11 mouse cellular contexts compared by ENCODE assay signal in genomic region chr4:44558564-44558955, GRCm38 (mm10).
DNase-seq lines count a peak whose midpoint lies in the region; ATAC-seq lines count a peak whose summit lies in the region.
"Had no signal": no experiment of that assay in that cellular context is flagged by ENCODE, and none has a peak within 500 bp of the region (broad histone marks: within the 10 kb centered on the region; RNA-seq: fewer than 3 reads in every experiment).

No protein-coding gene starts in this region.

- no peak overlapping the region for H3K9ac ChIP-seq in heart, embryonic 15.5 days
- H3K9ac ChIP-seq in embryonic facial prominence, embryonic 13.5 days, result peak overlapping the region; percentile 80
- H3K9ac ChIP-seq in hindbrain, embryonic 16.5 days (ENCODE audit: low read depth, low read length), result peak overlapping the region; percentile 68
- peak overlapping the region; percentile 65; the same call in 1 of the 2 replicates for H3K9ac ChIP-seq in midbrain, embryonic 16.5 days (ENCODE audit: low read depth, low read length)

- H3K4me2 ChIP-seq in heart, embryonic 15.5 days, result peak overlapping the region; percentile 90
- peak overlapping the region; percentile 94 for H3K4me2 ChIP-seq in embryonic facial prominence, embryonic 13.5 days
- H3K4me2 ChIP-seq in hindbrain, embryonic 16.5 days (ENCODE audit: low read length), result peak overlapping the region; percentile 72
- H3K4me2 ChIP-seq in midbrain, embryonic 16.5 days (ENCODE audit: low read length), result peak overlapping the region; percentile 60

- WGBS in heart, embryonic 15.5 days, result 10% methylated on average over 7 of the region's 7 CpGs
- WGBS in embryonic facial prominence, embryonic 13.5 days, result 9% methylated on average over 7 of the region's 7 CpGs
- 4% methylated on average over 7 of the region's 7 CpGs for WGBS in hindbrain, embryonic 16.5 days
- whole genome bisulfite sequencing in midbrain, embryonic 16.5 days, result 3% methylated on average over 7 of the region's 7 CpGs

- H3K27ac ChIP-seq in heart, embryonic 15.5 days, result no peak overlapping the region
- H3K27ac ChIP-seq in embryonic facial prominence, embryonic 13.5 days, result no peak overlapping the region
- peak overlapping the region; percentile 74 for H3K27ac ChIP-seq in hindbrain, embryonic 16.5 days (ENCODE audit: low read depth, low read length)
- peak overlapping the region; percentile 62 for H3K27ac ChIP-seq in midbrain, embryonic 16.5 days (ENCODE audit: low read length)
- H3K27ac ChIP-seq: left cerebral cortex, adult 2 months had no signal

- intact Hi-C loops in left cerebral cortex, postnatal 25 days (cut with DNase I), result no loop called here

- no peaks in the 10 kb centered on the region for H3K9me3 ChIP-seq in heart, embryonic 15.5 days (replicated peaks)
- no peaks in the 10 kb centered on the region for H3K9me3 ChIP-seq in embryonic facial prominence, embryonic 13.5 days
- H3K9me3 ChIP-seq in hindbrain, embryonic 16.5 days (ENCODE audit: control insufficient read depth, low read length), result no peaks in the 10 kb centered on the region
- no peaks in the 10 kb centered on the region for H3K9me3 ChIP-seq in midbrain, embryonic 16.5 days (replicated peaks; ENCODE audit: control insufficient read depth, low read length, poor library complexity, severe bottlenecking)

- DNase-seq in heart, adult 8-10 months (ENCODE audit: low spot score), result no peak
- DNase-seq in adrenal gland, adult 8-10 months, result no peak
- DNase-seq in left cerebral cortex, postnatal 25 days (ENCODE audit: low spot score in 2 of 2), result no peak
- no peak for DNase-seq in Muller cell, postnatal 12 days (ENCODE audit: inconsistent ontology term)

- peaks cover 44% of the 10 kb centered on the region for H3K27me3 ChIP-seq in heart, embryonic 15.5 days
- H3K27me3 ChIP-seq in embryonic facial prominence, embryonic 13.5 days, result peaks cover 42% of the 10 kb centered on the region
- peaks cover 1% of the 10 kb centered on the region; the same call in 1 of the 2 replicates for H3K27me3 ChIP-seq in hindbrain, embryonic 16.5 days (replicated peaks; ENCODE audit: control insufficient read depth, insufficient read depth, low read length)
- H3K27me3 ChIP-seq in midbrain, embryonic 16.5 days (ENCODE audit: control insufficient read depth, insufficient read depth, low read depth, low read length), result peaks cover 5% of the 10 kb centered on the region; the same call in 1 of the 2 replicates

- no peak for ATAC-seq in heart, embryonic 15.5 days (replicated peaks; ENCODE audit: insufficient number of reproducible peaks, insufficient read depth, low FRiP score, low read depth)
- no peak for ATAC-seq in embryonic facial prominence, embryonic 13.5 days (ENCODE audit: insufficient number of reproducible peaks, insufficient read depth, low FRiP score, low TSS enrichment, low read depth)
- ATAC-seq in hindbrain, embryonic 16.5 days, result peak; percentile 51
- peak; percentile 26 for ATAC-seq in midbrain, embryonic 16.5 days
- ATAC-seq: activated CD4-positive, CD25-positive, alpha-beta regulatory T cell, adult 4 months had no signal

- peaks cover 11% of the 10 kb centered on the region for H3K4me1 ChIP-seq in heart, embryonic 15.5 days (replicated peaks)
- peaks cover 14% of the 10 kb centered on the region for H3K4me1 ChIP-seq in embryonic facial prominence, embryonic 13.5 days
- peaks cover 16% of the 10 kb centered on the region for H3K4me1 ChIP-seq in hindbrain, embryonic 16.5 days (ENCODE audit: control insufficient read depth, insufficient read depth, low read depth, low read length)
- peaks cover 12% of the 10 kb centered on the region; the same call in 1 of the 2 replicates for H3K4me1 ChIP-seq in midbrain, embryonic 16.5 days (ENCODE audit: control insufficient read depth, insufficient read depth, low read length)

- no peaks in the 10 kb centered on the region for H3K36me3 ChIP-seq in heart, embryonic 15.5 days
- H3K36me3 ChIP-seq in embryonic facial prominence, embryonic 13.5 days, result no peaks in the 10 kb centered on the region
- H3K36me3 ChIP-seq in hindbrain, embryonic 16.5 days (ENCODE audit: control insufficient read depth, insufficient read depth, low read length), result no peaks in the 10 kb centered on the region
- H3K36me3 ChIP-seq in midbrain, embryonic 16.5 days (ENCODE audit: control insufficient read depth, insufficient read depth, low read length), result no peaks in the 10 kb centered on the region

- peak overlapping the region; percentile 50 for H3K4me3 ChIP-seq in heart, embryonic 15.5 days
- peak overlapping the region; percentile 48 for H3K4me3 ChIP-seq in embryonic facial prominence, embryonic 13.5 days
- peak overlapping the region; percentile 37; the same call in 1 of the 2 replicates for H3K4me3 ChIP-seq in hindbrain, embryonic 16.5 days (ENCODE audit: low read length)
- H3K4me3 ChIP-seq in midbrain, embryonic 16.5 days (ENCODE audit: low read depth, low read length), result peak overlapping the region; percentile 26; the same call in 1 of the 2 replicates
- H3K4me3 ChIP-seq: myocyte had no signal

Comparison
In these comparisons a context has a peak if more than half of its experiments do, and no peak if none do; other contexts are left out.
1. ATAC-seq: peak in hindbrain, embryonic 16.5 days (single experiment) and midbrain, embryonic 16.5 days (single experiment); none in heart, embryonic 15.5 days (single experiment) and embryonic facial prominence, embryonic 13.5 days (single experiment).
2. H3K27ac ChIP-seq: peak in hindbrain, embryonic 16.5 days (single experiment) and midbrain, embryonic 16.5 days (single experiment); none in heart, embryonic 15.5 days (single experiment) and embryonic facial prominence, embryonic 13.5 days (single experiment).
3. Peak in every context shown above with its lines, with median percentiles within 50 percentile points of each other: H3K4me2 ChIP-seq and H3K4me3 ChIP-seq.